Mouse (Mus musculus) cerebellum, postnatal 10 days (tissue): ENCODE results near the gene Map2k5.

ENCODE experiments used
- DNase-seq, 2 experiments: peaks; one replicate each; pipeline ENCODE4 v3.0.0; 2021; ENCODE audit warnings: mixed read lengths in 2 of 2

The Map2k5 gene

GRCm38 (mm10) chr9:63144502-63145248 lies 233.0 kb downstream of the Map2k5 start:
- DNase-seq: peak; percentile 25 to 35

DNA sequence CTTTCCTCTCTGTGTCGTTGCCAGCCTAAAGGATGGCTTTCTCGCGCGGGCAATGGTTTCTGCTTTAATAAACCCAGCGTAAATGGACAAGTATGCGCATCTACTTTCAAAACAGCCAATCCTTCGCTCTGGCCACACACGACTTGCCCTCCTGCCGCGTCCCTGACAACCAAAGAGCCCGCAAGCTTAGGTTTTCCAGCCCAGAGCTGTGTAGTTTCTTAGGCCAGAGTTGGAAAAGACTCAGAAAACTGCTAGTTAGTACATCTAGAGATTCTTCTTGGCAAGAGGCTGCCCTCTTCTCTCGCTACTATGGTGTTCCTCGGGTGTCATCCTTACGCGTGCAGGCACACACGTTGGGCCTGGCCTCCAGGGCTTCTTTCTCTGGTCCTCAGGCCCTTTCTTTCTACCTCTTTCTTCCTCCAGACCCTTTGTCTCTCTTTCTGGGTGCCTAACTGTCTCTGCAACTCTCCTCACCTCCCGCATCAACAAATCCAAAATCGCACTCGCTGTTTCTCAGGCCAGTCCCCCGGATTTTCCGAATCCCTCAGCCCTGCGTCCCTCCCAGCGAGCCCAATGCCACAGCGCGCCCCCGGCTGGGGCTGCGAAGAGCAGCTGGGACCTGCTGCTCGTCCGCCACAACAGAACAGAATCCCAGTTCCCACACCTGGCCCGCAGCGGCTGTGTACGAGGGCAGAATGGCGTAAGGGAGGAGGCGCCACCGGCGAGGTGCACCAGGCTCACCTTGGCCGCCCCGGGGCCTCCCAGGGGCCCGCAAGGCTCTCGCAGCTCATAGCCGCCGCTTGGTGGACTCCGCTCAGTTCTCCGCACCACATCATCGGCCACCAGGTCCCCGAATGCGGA lies 233.8 kb downstream of the Map2k5 start:
- DNase-seq: peak; percentile 10 to 39

DNA sequence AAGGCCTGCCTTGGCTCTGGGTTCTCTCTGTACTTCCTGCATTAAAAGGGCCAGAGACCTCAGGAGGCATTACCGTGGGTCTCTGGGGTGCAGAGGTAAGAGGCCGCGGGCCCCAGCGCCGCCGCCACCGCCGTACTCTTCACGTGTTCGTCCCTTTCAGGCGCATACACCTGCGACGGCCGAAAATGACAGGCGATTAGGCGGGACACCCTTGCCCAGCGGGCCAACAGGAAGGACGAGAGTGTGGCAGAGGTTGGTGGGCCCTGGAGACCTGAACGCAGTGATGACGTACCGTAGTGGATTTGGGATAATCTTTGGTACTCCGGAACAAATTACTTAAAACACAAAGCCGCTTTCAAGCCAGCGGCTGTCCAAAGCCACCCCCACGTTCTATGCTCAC lies 234.5 kb downstream of the Map2k5 start:
- peak; percentile 16 to 40 for DNase-seq

DNA sequence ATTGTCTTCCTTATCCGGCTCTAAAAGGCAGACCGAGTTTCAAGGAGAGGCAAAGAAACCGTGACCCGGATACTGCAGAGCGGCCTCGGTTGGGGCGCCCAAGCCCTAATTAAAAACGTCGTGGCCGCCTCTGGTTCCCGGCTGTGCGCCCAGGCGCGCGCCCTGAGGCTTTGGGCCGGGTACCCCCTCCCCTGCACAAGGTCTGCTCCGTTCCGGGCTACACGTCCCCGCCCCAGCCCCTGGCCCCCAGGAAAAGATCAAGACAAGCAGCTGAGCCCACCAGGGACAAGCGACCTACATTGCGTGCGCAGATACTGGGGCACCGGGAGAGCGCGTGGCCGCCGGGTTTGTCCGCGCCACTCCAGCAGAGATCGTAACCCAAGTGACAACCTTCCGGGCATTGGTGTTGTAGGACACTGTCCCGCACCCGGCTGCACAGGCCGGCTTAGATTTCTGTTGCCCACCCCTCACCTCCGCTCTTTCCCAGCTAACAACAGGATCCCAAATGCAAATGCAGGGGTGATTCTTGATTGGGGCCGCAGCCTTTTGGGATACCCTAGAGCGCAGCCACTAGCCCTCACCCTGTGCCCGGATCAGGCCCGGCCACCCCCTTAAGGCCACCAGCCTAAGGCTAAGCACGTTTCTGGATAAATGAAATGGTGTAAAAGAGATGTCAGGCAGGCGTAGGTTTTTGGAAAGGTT lies 235.2 kb downstream of the Map2k5 start:
- DNase-seq: peak; percentile 43 to 44

DNA sequence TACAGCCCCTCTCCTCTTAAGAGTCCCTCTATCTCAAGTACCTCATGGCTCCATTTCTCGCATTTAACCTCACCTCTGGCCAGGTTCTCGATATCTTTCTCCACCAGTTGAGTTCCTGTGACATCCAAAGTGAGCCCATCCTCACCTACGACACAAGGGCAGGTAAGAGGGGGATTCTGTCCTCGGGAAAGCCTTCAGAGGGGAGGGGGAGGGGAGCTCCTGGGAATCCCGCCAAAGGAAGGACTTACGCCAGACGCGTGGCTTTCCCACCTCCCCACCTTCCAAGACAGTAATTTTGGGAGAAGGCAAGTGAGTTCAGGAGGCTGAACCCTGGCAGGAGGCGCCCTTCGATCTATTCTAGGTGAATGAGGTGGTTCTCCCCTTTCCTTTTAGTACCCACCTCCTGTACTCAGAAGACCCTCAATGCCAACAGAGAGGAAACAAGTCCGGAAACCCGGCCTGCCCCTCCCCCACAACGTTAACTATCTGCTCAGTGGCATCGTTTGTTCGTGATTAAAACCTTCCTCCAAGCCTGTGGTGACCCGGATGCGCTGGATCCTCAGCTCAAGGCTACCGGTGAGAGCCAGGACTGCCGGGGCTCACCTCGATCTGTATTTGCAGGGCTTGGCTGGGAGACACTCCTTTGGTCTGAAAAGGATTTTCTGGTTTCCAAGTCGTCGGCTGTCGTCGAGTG lies 235.9 kb downstream of the Map2k5 start:
- DNase-seq: peak; percentile 59 to 61

DNA sequence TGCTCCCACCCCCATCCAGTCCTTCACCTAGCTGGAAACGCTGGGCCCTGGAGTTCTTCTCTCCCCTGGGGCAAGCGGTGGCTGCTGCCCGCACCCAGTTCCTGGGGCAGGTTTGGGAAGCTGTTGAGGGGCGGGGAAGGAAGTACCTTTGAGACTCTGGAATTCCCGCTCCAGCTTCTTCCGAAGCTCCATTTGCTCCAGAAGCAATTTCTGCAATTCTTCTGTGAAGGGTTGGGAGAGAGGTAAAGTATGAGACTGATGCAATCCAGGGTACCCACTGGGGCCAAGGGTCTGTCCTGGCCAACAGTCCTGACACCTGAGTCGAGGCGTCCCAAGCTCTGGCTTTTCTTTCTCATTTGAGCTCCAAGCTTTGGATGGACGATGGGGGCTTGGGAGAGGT lies 237.5 kb downstream of the Map2k5 start:
- DNase-seq: peak; percentile 36 to 39

DNA sequence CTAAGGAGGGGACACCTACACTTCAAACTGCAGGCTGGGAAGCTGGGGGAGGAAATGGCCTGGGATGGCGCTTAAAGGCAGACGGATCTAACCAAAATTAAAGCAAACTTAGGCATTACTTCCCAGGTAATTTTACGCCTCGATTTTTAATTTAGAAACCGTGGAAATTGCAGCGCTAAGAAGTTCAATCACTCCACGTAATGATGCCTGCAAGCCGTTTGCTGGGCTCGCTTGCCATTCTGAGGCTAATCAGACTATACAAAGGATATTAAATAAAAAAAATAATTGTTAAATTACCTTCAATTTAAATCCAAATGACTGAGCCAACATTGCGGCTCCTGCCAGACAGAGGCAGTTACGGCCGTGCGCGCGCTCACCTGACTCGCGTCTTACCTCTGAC lies 238.0 kb downstream of the Map2k5 start:
- DNase-seq: no peak

- peak; percentile 55 to 62 for DNase-seq
Observed at GRCm38 (mm10) chr9:63138481-63138967, 239.2 kb downstream of the Map2k5 start.

GRCm38 (mm10) chr9:63137615-63137915 lies 240.1 kb downstream of the Map2k5 start:
- peak in 1 of 2 experiments; percentile 6 for DNase-seq

DNA sequence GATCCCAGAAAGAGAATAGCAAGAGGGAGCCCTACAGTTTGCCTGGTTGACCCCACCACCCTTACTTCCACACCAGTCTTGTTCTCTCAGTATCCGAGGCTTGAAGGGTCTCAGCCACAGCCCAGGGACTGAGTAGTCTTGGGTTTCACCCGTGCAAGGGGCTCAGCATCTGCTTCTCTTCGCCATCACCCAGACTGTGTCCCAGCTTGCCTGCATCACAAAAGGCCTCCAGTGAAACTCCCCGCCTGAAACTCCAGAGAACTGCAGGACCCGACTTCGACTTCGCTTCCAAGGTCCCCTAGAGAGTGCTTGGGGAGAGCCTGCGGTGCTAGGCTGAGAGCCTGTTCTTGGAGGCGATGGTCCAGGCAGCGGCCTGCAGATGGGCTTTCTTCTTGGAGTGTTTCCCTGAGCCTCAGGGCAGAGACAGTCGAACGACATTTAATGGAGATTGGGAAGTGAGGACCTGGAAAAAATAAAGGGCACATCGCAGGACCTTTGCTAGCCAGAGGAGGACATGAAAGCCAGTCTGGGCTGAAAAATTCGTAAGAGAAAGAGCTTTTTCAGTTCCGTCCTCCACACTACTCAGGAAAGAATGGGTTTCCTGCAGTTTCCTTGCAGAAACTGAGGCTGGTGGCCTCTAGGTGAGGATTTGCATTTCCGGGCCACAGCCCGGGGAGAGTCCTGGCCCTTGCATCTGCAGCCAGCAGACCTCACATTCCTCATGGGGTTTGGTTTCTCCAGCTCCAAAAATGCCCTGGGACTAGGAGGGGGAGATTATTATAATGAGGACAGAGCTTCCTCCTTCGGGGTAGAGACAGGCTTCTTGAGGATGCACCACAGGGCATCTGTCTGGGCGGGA lies 240.7 kb downstream of the Map2k5 start:
- peak; percentile 14 to 28 for DNase-seq

- peak in 1 of 2 experiments; percentile 18 for DNase-seq
Observed at GRCm38 (mm10) chr9:63136241-63136640, 241.5 kb downstream of the Map2k5 start.

GRCm38 (mm10) chr9:63135801-63136200 lies 241.9 kb downstream of the Map2k5 start:
- peak; percentile 79 to 80 for DNase-seq

- peak; percentile 13 to 16 for DNase-seq
Observed at GRCm38 (mm10) chr9:63135356-63135755, 242.3 kb downstream of the Map2k5 start.

DNA sequence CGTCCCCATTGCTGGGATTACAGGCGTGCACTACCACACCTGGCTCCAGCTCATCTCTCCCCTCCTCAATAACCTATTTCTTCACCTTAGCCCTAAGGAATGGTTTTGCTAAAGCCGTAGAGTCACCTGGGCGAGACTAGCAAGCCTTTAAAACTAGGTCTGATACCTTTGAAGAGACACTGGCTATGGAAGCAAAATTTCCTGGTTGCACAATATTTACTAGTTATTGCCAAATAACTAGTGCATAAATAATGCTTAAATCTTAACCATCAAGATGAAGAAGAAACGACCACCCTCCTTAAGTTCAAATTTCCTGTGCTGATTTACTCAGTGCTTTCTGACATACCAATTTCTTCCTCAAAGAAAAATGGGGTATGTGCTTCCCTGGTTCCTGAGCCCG lies 244.0 kb downstream of the Map2k5 start:
- no peak for DNase-seq

GRCm38 (mm10) chr9:63132673-63133601 lies 244.8 kb downstream of the Map2k5 start:
- DNase-seq: peak; percentile 95 to 96

GRCm38 (mm10) chr9:63131957-63132602 lies 245.6 kb downstream of the Map2k5 start:
- peak; percentile 63 to 69 for DNase-seq

DNA sequence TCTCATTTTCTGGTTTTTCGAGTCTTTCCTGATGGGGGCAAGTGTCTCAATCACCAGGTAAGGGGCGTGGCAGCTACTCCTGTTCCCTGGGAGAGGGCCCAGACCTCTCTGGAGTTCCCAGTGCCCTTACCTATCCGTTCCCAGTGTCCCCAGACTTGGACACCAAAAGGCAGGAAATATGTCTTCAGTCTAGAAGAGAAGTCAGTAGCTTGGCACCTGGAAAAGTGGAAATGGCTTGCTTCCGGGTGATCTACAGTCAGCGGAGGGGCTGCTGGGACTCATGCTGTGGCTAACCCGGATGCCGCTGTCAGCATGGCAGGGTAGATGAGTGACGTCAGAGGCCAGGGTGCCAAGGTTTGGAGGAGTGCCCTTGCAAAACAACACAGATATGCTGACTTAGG lies 248.1 kb downstream of the Map2k5 start:
- DNase-seq: no peak

DNA sequence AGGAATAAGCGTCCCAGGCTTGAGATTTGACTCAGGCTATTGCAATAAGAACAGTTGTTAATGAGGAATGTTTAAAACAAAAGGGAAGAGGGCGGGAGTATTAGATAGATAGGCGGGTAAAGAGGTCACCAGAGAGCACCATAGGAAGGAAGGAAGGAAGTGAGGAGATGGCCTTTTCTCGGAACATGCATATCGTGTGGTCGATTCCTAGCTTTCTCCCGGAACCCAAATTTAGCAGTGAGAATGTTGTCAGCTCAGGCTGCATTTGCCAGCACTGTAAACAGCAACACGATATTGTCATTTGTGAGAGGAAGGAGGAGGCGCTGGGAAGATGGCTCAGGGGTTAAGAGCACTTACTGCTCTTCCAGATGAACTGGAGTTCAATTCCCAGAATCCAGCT lies 253.2 kb downstream of the Map2k5 start:
- no peak for DNase-seq

GRCm38 (mm10) chr9:63123451-63124438 lies 254.0 kb downstream of the Map2k5 start:
- peak; percentile 93 to 94 for DNase-seq
